Mouse (Mus musculus): Measurements from ENCODE around the gene Haus2. TPM values are rescaled to one million over a fixed set of nuclear protein-coding genes. Genes with fewer than 3 reads are reported as not detected.
"Not testable (repeated sequence)": the region's sequence is repeated elsewhere in the genome, so short reads cannot be mapped to it uniquely, and the experiment has no call there.

Gene Haus2
- 24.6 and 26.9 TPM in 2 replicates for polyA plus RNA-seq (2014; fragmentation: Nextera tagmentation; extraction: Ambion mirVana)

DNA sequence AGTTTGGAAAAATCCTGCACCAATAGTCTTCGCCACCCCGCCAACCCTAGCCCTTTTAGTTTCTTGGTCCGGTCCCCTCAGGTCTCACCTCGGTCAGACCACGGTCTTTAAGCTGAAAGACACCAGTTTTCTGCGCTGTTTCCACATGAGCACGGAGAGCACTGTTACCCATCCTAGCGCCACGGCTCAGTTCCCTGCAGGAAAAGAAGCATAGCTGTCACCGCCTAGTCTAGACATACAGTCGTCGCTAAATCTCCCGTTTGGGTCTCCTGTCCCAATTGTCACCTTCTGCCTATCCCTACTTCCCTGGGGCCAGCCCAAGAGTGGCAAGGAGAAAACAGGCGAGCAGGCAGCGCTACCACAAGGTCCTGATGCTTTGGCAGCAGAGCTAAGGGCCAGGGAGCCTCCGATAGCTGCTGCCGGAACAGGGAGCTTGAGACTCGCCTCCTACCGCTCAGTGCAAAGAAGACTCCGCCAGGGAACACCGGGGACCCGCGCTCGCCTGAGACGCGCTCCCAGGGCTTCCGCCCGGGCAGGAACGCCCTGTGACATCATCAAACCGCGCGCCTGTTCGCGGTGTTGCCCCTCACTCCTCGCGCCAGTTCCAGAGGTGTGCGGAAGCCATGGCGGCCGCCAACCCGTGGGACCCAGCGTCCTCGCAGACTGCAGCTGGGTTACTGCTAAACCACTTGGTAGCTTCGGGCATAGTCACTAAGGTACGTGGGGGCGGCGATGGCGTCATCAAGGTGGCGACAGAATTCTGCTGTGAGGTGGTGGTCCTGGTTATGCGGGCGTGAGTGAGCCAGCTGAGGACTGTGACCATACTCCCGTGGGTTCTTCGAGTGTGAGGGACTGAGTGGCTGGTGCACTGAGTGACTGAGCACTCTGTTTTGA lies at the start of gene Haus2, which contains the start of gene Lrrc57:
Haus2 (plus strand) TSS at position 554 of the 894 bp plus-strand sequence.
Lrrc57 (minus strand) TSS at position 691 of the 894 bp plus-strand sequence.
- under 1% methylated on average over 52 of the region's 52 CpGs for WGBS

DNA sequence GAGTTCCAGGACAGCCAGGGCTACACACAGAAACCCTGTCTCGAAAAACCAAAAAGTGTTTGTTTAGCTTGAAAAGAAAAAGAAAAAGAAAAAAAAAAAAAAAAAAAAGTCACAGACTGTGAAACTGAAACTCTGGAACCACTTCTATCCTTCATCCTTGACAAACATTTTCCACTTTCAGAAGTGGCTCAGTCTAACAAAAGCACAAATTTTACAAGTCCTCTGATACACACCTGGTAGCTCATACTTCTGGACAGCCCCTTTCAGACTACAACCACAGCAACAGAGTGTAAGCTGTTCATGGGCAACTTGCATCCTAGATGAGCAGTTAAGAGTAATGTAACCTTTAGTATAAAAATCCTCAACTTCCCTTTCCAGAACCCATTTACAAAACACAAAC lies 47.7 kb upstream of the Haus2 start:
- Histone ChIP-seq H3K36me3 (ENCODE audit: control insufficient read depth, insufficient read depth, low read length) (no peaks in the 10 kb centered on the region), H3K27ac (ENCODE audit: low read length) (no peak overlapping the region), H3K27me3 (ENCODE audit: control insufficient read depth, insufficient read depth, low read length) (no peaks in the 10 kb centered on the region), H3K9ac (replicated peaks; ENCODE audit: low read depth, low read length) (no peak overlapping the region), H3K4me1 (ENCODE audit: control insufficient read depth, insufficient read depth, low read length) (peaks cover 9% of the 10 kb centered on the region; the same call in 1 of the 2 replicates), H3K9me3 (ENCODE audit: control insufficient read depth, low read depth, low read length) (no peaks in the 10 kb centered on the region), H3K4me3 (ENCODE audit: low read depth, low read length) (no peak overlapping the region), H3K4me2 (replicated peaks; ENCODE audit: low read depth, low read length) (no peak overlapping the region)
- ATAC-seq (ENCODE audit: insufficient number of reproducible peaks, insufficient read depth, low FRiP score, low read depth), result no peak
- 67% methylated on average over 1 of the region's 1 CpGs for WGBS

More for the DNA sequence above, at the start of gene Haus2, which contains the start of gene Lrrc57:
- Histone ChIP-seq H3K9me3 (ENCODE audit: control insufficient read depth, low read depth, low read length) (no peaks in the 10 kb centered on the region), H3K4me2 (replicated peaks; ENCODE audit: low read depth, low read length) (peak within 1 kb of the TSS; percentile 84), H3K27me3 (ENCODE audit: control insufficient read depth, insufficient read depth, low read length) (no peaks in the 10 kb centered on the region), H3K9ac (replicated peaks; ENCODE audit: low read depth, low read length) (peak within 1 kb of the TSS; percentile 76), H3K4me3 (ENCODE audit: low read depth, low read length) (peak within 1 kb of the TSS; percentile 92), H3K36me3 (ENCODE audit: control insufficient read depth, insufficient read depth, low read length) (0 out of 2 replicates have a peak, but pooled peaks cover 3% of the 10 kb centered on the region), H3K4me1 (ENCODE audit: control insufficient read depth, insufficient read depth, low read length) (peaks cover 7% of the 10 kb centered on the region; the same call in 1 of the 2 replicates), H3K27ac (ENCODE audit: low read length) (peak within 1 kb of the TSS; percentile 87)
- peak; percentile 95 for ATAC-seq (ENCODE audit: insufficient number of reproducible peaks, insufficient read depth, low FRiP score, low read depth)

DNA sequence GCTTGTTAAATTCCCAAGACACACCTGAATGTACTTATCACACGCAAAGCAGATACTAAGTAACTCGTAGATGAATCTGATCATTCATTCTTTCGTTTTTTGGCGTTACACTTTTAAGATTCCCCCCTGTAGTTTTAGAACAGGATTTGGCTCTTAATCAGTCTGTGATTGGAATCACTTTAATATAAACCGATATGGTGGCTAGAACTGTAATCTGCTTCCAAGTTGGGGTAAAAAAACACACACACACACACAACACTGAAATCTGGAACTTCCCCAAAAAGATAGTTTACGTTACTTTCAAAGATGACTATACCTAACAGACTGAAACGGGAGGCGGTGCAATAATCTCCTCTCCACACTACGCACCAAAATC lies 46.3 kb upstream of the Haus2 start:
- Histone ChIP-seq H3K4me2 (replicated peaks; ENCODE audit: low read depth, low read length) (peak overlapping the region; percentile 46), H3K36me3 (ENCODE audit: control insufficient read depth, insufficient read depth, low read length) (no peaks in the 10 kb centered on the region), H3K9me3 (ENCODE audit: control insufficient read depth, low read depth, low read length) (no peaks in the 10 kb centered on the region), H3K27ac (ENCODE audit: low read length) (no peak overlapping the region), H3K27me3 (ENCODE audit: control insufficient read depth, insufficient read depth, low read length) (no peaks in the 10 kb centered on the region), H3K4me3 (ENCODE audit: low read depth, low read length) (peak overlapping the region; percentile 74), H3K4me1 (ENCODE audit: control insufficient read depth, insufficient read depth, low read length) (peaks cover 9% of the 10 kb centered on the region; the same call in 1 of the 2 replicates), H3K9ac (replicated peaks; ENCODE audit: low read depth, low read length) (peak overlapping the region; percentile 78)
- no peak for ATAC-seq (ENCODE audit: insufficient number of reproducible peaks, insufficient read depth, low FRiP score, low read depth)
- WGBS, result 22% methylated on average over 9 of the region's 9 CpGs

DNA sequence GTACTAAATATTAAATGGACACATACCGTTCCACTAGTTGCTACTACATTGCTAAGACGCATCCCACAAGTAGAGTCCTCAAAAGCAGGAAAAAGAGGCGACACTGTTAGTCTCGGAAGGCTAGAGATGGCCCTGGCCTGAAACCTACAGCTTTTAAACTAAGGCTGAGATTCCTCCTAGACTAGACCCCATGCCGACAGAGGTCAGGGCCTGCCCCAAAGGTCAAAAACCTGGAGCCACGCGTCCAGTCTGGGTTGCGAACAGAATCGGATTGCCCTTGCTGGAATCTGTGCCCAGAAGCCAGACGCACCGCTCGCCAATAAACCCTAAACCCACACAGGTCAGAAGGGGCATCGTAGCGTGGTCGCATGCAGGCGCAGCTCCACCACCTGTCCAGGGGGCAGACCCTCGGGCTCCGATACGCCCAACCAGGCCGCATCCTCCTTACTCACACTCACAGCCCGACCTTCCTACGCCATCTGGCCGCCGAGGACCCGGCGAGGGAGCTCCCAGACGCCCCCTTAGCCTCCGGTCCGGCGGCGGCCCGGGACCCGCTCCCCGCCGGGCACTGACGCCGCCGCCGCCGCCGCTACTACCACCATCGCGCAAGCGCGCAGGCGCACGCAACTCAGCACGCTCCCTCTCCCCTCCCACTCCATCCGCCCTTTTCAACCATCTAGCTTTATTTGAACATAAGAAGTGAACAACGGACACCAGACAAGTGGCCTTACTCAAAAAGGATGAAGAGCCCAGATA lies 45.8 kb upstream of the Haus2 start, which contains the start of gene Zfp106:
Zfp106 (minus strand) TSS at position 609 of the 756 bp plus-strand sequence.
- Histone ChIP-seq H3K4me3 (ENCODE audit: low read depth, low read length) (peak within 1 kb of the TSS; percentile 74), H3K9me3 (ENCODE audit: control insufficient read depth, low read depth, low read length) (no peaks in the 10 kb centered on the region), H3K4me2 (replicated peaks; ENCODE audit: low read depth, low read length) (peak within 1 kb of the TSS; percentile 46), H3K9ac (replicated peaks; ENCODE audit: low read depth, low read length) (peak within 1 kb of the TSS; percentile 78), H3K27me3 (ENCODE audit: control insufficient read depth, insufficient read depth, low read length) (no peaks in the 10 kb centered on the region), H3K36me3 (ENCODE audit: control insufficient read depth, insufficient read depth, low read length) (no peaks in the 10 kb centered on the region), H3K27ac (ENCODE audit: low read length) (peak within 1 kb of the TSS; percentile 66; the same call in 1 of the 2 replicates), H3K4me1 (ENCODE audit: control insufficient read depth, insufficient read depth, low read length) (peaks cover 9% of the 10 kb centered on the region; the same call in 1 of the 2 replicates)
- peak; percentile 81 for ATAC-seq (ENCODE audit: insufficient number of reproducible peaks, insufficient read depth, low FRiP score, low read depth)
- WGBS, result under 1% methylated on average over 50 of the region's 50 CpGs

DNA sequence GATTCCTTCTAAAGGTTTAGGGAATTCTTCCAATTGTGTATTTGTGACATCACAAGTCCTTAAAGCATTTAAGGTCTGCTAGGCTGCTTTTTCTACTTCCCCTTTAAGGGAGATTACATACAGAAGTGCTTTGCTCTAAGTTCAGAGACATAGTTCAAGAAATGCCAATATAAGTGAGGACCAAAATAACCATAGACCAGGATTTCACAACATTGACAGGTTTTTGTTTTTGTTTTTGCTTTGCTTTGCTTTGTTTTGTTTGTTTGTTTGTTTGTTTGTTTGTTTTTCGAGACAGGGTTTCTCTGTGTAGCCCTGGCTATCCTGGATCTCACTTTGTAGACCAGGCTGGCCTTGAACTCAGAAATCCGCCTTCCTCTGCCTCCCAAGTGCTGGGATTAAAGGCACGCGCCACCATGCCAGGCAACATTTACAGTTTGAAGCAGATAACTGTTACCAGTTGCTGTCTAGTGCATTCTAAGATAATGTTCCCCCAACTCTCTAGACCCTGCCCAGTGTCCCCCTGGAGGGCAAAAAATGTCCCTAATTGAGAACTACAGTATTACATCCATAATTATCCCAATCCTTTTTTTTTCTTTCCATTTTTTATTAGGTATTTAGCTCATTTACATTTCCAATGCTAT lies 44.5 kb upstream of the Haus2 start:
- H3K9ac ChIP-seq (replicated peaks; ENCODE audit: low read depth, low read length); H3K36me3 ChIP-seq (ENCODE audit: control insufficient read depth, insufficient read depth, low read length); H3K27me3 ChIP-seq (ENCODE audit: control insufficient read depth, insufficient read depth, low read length); H3K4me2 ChIP-seq (replicated peaks; ENCODE audit: low read depth, low read length); ATAC-seq (ENCODE audit: insufficient number of reproducible peaks, insufficient read depth, low FRiP score, low read depth); H3K27ac ChIP-seq (ENCODE audit: low read length); H3K4me3 ChIP-seq (ENCODE audit: low read depth, low read length); H3K9me3 ChIP-seq (ENCODE audit: control insufficient read depth, low read depth, low read length): not testable (repeated sequence)
- WGBS, result 86% methylated on average over 4 of the region's 4 CpGs
- peaks cover 17% of the 10 kb centered on the region; the same call in 1 of the 2 replicates for H3K4me1 ChIP-seq (ENCODE audit: control insufficient read depth, insufficient read depth, low read length)

DNA sequence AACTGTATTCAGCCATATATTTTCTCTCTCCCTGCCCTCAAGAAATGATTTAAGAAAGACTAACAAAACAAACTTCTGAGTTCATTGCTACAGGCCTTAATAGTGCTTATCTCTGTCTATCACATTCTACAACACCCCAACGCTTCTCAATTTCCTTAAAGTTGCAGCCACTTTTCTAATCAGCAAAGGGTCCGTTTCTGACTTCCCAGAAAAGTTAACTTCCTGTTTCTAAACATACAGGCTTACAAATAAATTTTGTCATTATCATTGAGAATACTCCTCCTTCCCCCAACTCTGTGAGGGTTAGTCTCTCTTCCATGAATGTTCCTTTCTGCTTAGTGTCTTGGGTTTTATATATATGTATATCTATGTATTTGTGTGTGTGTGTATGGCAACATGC lies 43.8 kb upstream of the Haus2 start:
- WGBS, result 86% methylated on average over 2 of the region's 2 CpGs
- no peak overlapping the region for H3K4me2 ChIP-seq (replicated peaks; ENCODE audit: low read depth, low read length)
- no peaks in the 10 kb centered on the region for H3K36me3 ChIP-seq (ENCODE audit: control insufficient read depth, insufficient read depth, low read length)
- no peaks in the 10 kb centered on the region for H3K27me3 ChIP-seq (ENCODE audit: control insufficient read depth, insufficient read depth, low read length)
- peaks cover 17% of the 10 kb centered on the region; the same call in 1 of the 2 replicates for H3K4me1 ChIP-seq (ENCODE audit: control insufficient read depth, insufficient read depth, low read length)
- ATAC-seq (ENCODE audit: insufficient number of reproducible peaks, insufficient read depth, low FRiP score, low read depth), result no peak
- no peaks in the 10 kb centered on the region for H3K9me3 ChIP-seq (ENCODE audit: control insufficient read depth, low read depth, low read length)
- no peak overlapping the region for H3K4me3 ChIP-seq (ENCODE audit: low read depth, low read length)
- no peak overlapping the region for H3K9ac ChIP-seq (replicated peaks; ENCODE audit: low read depth, low read length)
- no peak overlapping the region for H3K27ac ChIP-seq (ENCODE audit: low read length)

DNA sequence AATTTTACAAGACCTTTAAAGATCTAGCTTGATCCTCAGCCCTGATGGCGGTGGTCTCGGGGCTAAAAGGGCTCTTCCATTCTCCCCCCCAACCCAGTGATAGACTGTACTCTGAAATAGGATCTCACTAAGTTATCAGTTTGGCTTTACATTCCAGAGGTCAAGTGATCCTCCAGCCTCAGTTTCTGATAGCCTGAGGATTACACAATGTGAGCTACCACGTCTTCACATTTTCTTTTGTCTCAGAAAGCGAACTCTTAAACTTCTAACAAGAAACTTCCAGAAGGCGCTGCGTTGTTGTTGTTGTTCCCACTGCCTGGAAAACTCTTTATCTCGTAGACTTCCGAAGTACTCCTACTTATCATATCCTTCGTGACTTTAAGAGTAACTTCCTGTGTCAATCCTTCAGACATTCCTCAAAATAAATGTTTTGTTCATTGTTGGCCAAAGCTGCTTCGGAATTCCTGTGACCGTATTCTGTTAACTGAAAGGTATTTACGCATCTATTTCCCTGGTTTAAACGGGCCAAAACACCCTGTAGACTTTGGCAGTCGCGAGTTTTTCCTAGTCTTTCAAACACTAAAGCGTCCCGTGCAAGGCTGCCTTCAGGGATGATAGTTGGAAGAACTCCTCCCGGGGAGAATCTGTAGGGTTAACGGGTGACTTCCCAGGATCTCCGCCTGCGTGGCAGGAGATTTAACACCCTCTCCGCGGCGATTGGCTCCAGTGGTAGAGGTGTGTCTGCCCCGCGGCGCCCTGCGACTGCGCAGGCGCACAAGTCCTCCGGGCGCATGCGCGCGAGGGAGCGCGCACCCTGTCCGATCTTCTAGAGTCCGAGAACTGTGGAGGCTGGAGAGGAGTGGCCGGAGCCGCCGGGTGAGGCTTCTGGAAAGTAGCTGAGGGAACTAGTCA lies 42.0 kb upstream of the Haus2 start, which contains the start of gene Snap23:
Snap23 (plus strand) TSS at position 786 of the 912 bp plus-strand sequence.
- peak; percentile 95 for ATAC-seq (ENCODE audit: insufficient number of reproducible peaks, insufficient read depth, low FRiP score, low read depth)
- H3K27ac ChIP-seq (ENCODE audit: low read length), result peak within 1 kb of the TSS; percentile 92
- 1% methylated on average over 42 of the region's 42 CpGs for WGBS
- peak within 1 kb of the TSS; percentile 57 for H3K4me2 ChIP-seq (replicated peaks; ENCODE audit: low read depth, low read length)
- H3K27me3 ChIP-seq (ENCODE audit: control insufficient read depth, insufficient read depth, low read length), result no peaks in the 10 kb centered on the region
- peak within 1 kb of the TSS; percentile 47 for H3K9ac ChIP-seq (replicated peaks; ENCODE audit: low read depth, low read length)
- peaks cover 13% of the 10 kb centered on the region; the same call in 1 of the 2 replicates for H3K4me1 ChIP-seq (ENCODE audit: control insufficient read depth, insufficient read depth, low read length)
- 0 out of 2 replicates have a peak, but pooled peaks cover 4% of the 10 kb centered on the region for H3K36me3 ChIP-seq (ENCODE audit: control insufficient read depth, insufficient read depth, low read length)
- peak within 1 kb of the TSS; percentile 75 for H3K4me3 ChIP-seq (ENCODE audit: low read depth, low read length)
- H3K9me3 ChIP-seq (ENCODE audit: control insufficient read depth, low read depth, low read length), result no peaks in the 10 kb centered on the region
